Mouse (Mus musculus) lung, postnatal 0 days (tissue): Measurements from ENCODE around the gene Zfp775. TPM values are rescaled to one million over a fixed set of nuclear protein-coding genes. Genes with fewer than 3 reads are reported as not detected.

Source experiments
- ATAC-seq: fragments of 200-750 bp; cut with Nextera tagmentation; 2 replicates; pipeline ENCODE4 v1.8.0; 2017; ENCODE audit warnings: moderate library complexity
- DNase-seq: peaks from one replicate; pipeline ENCODE4 v3.0.0-alpha.2; 2016; ENCODE audit warnings: low spot score
- H3K27ac ChIP-seq: fragments of 300-500 bp; sonication (generic); 2 replicates; pipeline ENCODE4 v1.5.1; 2014; ENCODE audit warnings: antibody characterized with exemption, mild to moderate bottlenecking, low read length, mixed read lengths
- H3K27me3 ChIP-seq: fragments of 300-500 bp; sonication (generic); replicated peaks from 2 replicates; pipeline ENCODE4 v1.6.1; 2014; ENCODE audit warnings: low read length, mixed read lengths; ENCODE audit not compliant: insufficient read depth
- H3K36me3 ChIP-seq: fragments of 300-500 bp; sonication (generic); 2 replicates; pipeline ENCODE4 v1.6.1; 2014; ENCODE audit warnings: low read length, mixed read lengths; ENCODE audit not compliant: insufficient read depth
- H3K4me1 ChIP-seq: fragments of 300-500 bp; sonication (generic); 2 replicates; pipeline ENCODE4 v1.6.1; 2014; ENCODE audit warnings: antibody characterized with exemption, low read depth, low read length, mixed read lengths; ENCODE audit not compliant: insufficient read depth
- H3K4me2 ChIP-seq: fragments of 300-500 bp; sonication (generic); replicated peaks from 2 replicates; pipeline ENCODE4 v1.6.1; 2014; ENCODE audit warnings: low read depth, mild to moderate bottlenecking, low read length, moderate library complexity, mixed read lengths
- H3K4me3 ChIP-seq: fragments of 300-500 bp; sonication (generic); 2 replicates; pipeline ENCODE4 v1.5.1; 2014; ENCODE audit warnings: low read depth, low read length
- H3K9ac ChIP-seq: fragments of 300-500 bp; sonication (generic); replicated peaks from 2 replicates; pipeline ENCODE4 v1.6.1; 2014; ENCODE audit warnings: low read depth, mild to moderate bottlenecking
- H3K9me3 ChIP-seq: fragments of 300-500 bp; sonication (generic); 2 replicates; pipeline ENCODE4 v1.6.1; 2016; ENCODE audit warnings: low read length, mixed read lengths
- CTCF ChIP-seq: IDR thresholded peaks from 2 replicates; pipeline ENCODE4 v1.5.1; 2016; ENCODE audit warnings: antibody characterized with exemption, mild to moderate bottlenecking
- EP300 ChIP-seq: IDR thresholded peaks from 2 replicates; pipeline ENCODE4 v1.6.1; 2016; ENCODE audit warnings: antibody characterized with exemption, mild to moderate bottlenecking, control low read depth
- WGBS: fragments of 180-500 bp; shearing (Covaris S2); extraction: QIAGEN DNeasy Blood & Tissue Kit; methylation state at CpG from one replicate; pipeline ENCODE4 v1.1.7; 2014; 5-methylcytosine and 5-hydroxymethylcytosine counted together
- polyA plus RNA-seq: library from polyadenylated mRNA; unstranded; fragments of >200 nt; fragmentation: Nextera tagmentation; extraction: Ambion mirVana; gene quantifications from 2 replicates; pipeline ENCODE4 v1.2.1, GENCODE M21; 2015

Gene Zfp775
- polyA plus RNA-seq, result 5.3 and 6.2 TPM in 2 replicates

DNA sequence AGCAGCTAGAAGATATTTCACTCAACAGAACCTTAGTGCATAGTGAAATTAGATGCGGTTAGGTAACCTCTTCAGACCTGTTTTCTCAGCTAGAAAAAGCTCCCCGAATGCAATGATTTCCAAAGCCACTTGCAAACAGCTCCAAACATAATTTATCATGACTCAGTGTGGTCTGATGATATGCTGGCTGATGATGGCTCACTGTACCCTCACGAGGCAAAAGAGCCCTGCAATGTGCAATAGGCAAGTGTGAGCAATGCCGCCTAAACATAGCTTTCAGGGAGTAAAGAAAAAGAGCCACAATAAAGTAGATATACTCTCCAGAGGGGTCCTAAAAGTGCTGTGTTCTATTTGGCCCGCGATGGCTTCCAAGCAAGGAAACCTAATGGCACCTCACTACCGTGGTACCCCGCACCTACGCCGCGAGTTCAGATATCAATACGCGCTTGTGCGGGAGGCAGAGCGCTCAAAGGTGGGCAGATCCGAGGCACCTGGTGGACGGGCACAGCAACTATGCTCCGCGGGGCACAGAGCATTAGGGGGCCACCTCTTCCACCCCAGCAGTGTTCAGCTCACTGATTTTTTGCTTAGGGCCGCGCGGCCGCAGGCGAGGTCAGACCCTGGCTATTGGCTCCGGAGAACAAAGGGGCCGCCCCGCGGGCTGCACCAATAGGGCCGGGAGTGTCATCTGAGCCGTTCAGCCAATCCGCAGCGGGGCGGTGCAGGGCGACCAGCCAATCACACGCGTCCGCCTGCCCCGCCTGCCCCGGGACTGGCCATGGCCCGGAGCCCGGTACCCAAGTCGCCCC is at the start of gene Zfp775:
Gene Zfp775 (plus strand): TSS at position 793 of the 809 bp plus-strand sequence.
- 6% methylated on average over 42 of the region's 42 CpGs for WGBS

DNA sequence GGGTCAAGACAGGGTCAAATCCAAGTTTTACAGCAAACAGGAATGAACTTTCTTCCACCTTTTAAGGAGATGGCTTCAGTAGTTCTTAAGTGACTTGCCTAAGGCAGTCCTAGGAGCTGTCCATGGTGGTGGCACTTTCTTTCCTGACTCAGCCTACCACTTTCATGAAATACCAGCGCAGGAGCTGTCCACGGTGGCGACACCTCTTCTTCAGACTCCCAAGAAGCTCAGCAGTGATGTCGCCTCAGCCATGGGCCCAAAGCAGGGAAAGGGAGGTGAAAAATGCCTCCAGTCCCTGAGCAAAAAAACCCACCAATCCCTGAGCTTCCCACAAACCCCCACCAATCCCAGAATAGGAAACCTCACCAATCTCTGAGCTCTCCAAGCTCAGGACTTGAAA is 48.9 kb upstream of the Zfp775 start:
- Histone ChIP-seq H3K27me3 (no peaks in the 10 kb centered on the region), H3K27ac (no peak overlapping the region), H3K9ac (no peak overlapping the region), H3K9me3 (no peaks in the 10 kb centered on the region), H3K4me3 (no peak overlapping the region), H3K4me2 (no peak overlapping the region), H3K36me3 (no peaks in the 10 kb centered on the region), H3K4me1 (peaks cover 4% of the 10 kb centered on the region; the same call in 1 of the 2 replicates)
- TF ChIP-seq CTCF (no peak), EP300 (no peak)
- peak; percentile 25 for DNase-seq
- 49% methylated on average over 4 of the region's 4 CpGs for whole genome bisulfite sequencing
- ATAC-seq, result no peak

More for the DNA sequence above, at the start of gene Zfp775:
- H3K27ac ChIP-seq, result peak within 1 kb of the TSS; percentile 85
- H3K4me1 ChIP-seq, result no peaks in the 10 kb centered on the region
- ATAC-seq (peak; percentile 100), DNase-seq (peak; percentile 97)
- peak within 1 kb of the TSS; percentile 51 for H3K9ac ChIP-seq
- H3K36me3 ChIP-seq, result peaks cover 15% of the 10 kb centered on the region; the same call in 1 of the 2 replicates
- H3K4me3 ChIP-seq, result peak within 1 kb of the TSS; percentile 56
- H3K27me3 ChIP-seq, result no peaks in the 10 kb centered on the region
- H3K4me2 ChIP-seq, result peak within 1 kb of the TSS; percentile 88
- peaks cover 8% of the 10 kb centered on the region for H3K9me3 ChIP-seq
- TF ChIP-seq CTCF, result peak; percentile 19
- no peak for TF ChIP-seq EP300

DNA sequence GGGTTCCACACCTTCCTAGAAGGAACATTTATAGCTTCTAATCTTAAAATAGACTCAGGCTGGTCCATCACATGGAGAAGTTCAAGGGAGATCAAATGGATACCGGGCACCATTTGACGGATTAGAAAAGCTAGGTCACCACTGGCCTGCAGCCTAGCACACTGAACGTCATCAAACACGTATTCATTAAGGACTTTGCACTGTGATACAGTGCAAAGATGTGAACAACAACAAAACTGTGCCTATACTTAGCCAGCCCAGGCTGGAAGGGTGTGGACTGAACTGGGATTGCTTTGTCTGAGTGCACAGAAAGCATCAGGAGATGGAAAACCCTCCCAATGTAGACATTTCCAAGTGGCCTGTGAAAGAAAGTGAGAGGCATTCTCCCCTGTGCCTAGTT is 48.0 kb upstream of the Zfp775 start:
- no peaks in the 10 kb centered on the region for H3K27me3 ChIP-seq
- no peak for DNase-seq
- peaks cover 4% of the 10 kb centered on the region; the same call in 1 of the 2 replicates for H3K4me1 ChIP-seq
- peak overlapping the region; percentile 94 for H3K27ac ChIP-seq
- H3K36me3 ChIP-seq, result no peaks in the 10 kb centered on the region
- 72% methylated on average over 4 of the region's 4 CpGs for WGBS
- H3K9ac ChIP-seq, result no peak overlapping the region
- no peak for ATAC-seq
- no peak for TF ChIP-seq CTCF
- no peak for TF ChIP-seq EP300
- H3K4me2 ChIP-seq, result peak overlapping the region; percentile 61; the same call in 1 of the 2 replicates
- H3K4me3 ChIP-seq, result no peak overlapping the region
- no peaks in the 10 kb centered on the region for H3K9me3 ChIP-seq

DNA sequence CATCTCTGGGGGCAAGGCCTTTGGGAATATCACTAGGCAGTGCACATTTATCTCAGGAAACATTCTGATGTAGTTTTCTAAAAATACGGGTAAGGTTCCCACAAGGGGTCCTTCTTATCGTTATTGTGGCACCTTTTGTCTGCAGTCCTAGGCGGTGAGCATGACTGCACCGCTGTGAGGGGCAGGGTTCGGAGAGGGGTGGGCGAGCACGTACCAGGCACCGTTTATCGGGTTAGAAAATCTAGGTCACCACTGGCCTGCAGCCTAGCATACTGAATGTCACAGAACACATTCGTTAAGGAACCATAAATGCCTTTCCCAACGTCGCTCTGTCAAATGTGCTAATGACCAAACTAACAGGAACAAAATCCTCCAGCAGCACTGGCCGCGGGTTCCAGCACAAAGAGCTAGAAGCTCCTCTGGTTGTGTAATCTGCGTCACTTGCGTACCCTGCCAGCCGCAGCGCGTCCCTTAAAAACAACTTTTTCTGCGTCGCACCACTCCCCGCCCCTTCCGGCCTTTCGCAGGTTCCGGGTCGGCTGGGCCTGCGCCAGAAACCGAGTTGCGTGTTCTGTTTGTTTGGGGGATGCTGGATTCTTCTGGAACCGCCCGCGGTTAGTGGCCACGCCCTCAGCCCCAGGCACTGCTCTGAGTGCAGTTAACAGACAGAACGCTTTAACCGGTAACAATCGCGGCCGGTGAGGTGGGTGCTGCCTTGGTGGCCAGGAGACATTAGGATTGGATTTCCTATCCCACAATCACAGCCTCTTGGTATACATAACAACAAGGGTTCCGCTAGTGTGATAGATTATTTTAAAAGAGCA is 47.4 kb upstream of the Zfp775 start, which contains the start of gene Lrrc61:
Gene Lrrc61 (plus strand): TSS at position 517 of the 824 bp plus-strand sequence.
- Histone ChIP-seq H3K4me3 (peak within 1 kb of the TSS; percentile 34), H3K4me1 (peaks cover 4% of the 10 kb centered on the region; the same call in 1 of the 2 replicates), H3K9ac (peak within 1 kb of the TSS; percentile 27; the same call in 1 of the 2 replicates), H3K36me3 (no peaks in the 10 kb centered on the region), H3K4me2 (peak within 1 kb of the TSS; percentile 61), H3K9me3 (no peaks in the 10 kb centered on the region), H3K27ac (peak within 1 kb of the TSS; percentile 94), H3K27me3 (no peaks in the 10 kb centered on the region)
- peak; percentile 97 for ATAC-seq
- 1% methylated on average over 39 of the region's 39 CpGs for WGBS
- peak; percentile 99 for DNase-seq
- TF ChIP-seq CTCF, result no peak
- TF ChIP-seq EP300, result peak; percentile 90

DNA sequence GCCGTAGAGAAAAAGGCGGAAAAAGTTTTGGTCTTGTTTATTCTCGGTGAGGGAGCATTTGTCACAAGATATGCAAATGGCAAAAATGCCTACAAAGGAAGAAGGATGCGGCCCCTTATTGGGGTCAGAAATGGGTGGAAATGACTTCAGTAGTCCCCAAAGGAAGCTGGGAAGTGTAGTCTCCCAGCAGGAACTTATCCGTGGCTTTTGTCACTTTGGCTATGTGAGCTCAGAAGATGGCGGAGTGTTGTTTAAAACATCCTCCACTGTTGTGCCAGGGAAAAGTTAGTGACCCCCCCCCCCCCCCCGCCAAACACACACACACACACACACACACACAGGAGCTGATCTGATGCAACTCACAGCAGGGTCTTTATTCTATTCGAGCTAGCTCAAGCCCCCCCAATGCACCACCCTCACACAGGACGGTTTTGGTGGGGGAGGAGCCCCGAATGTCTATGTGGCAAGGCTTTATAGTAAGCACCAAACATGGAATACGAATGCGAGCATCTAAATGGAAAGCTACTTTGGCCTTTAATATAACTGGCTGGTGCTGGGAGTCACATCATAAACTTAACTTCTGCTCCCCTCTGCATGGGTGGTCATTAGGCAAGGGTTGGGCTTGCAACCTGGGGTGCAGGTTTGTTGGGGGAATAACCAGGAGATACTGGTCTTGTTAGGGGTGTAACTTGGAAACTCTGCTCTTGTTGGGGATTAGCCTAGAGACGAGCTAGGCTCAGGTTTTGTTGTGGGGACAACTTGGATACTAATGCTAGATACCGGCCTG is 46.6 kb upstream of the Zfp775 start:
- ATAC-seq, result peak; percentile 85
- Histone ChIP-seq H3K9ac (peak overlapping the region; percentile 19; the same call in 1 of the 2 replicates), H3K4me1 (peaks cover 4% of the 10 kb centered on the region; the same call in 1 of the 2 replicates), H3K27ac (peak overlapping the region; percentile 94), H3K27me3 (no peaks in the 10 kb centered on the region), H3K4me3 (peak overlapping the region; percentile 34), H3K9me3 (no peaks in the 10 kb centered on the region), H3K36me3 (no peaks in the 10 kb centered on the region), H3K4me2 (peak overlapping the region; percentile 61)
- DNase-seq, result peak; percentile 95
- TF ChIP-seq CTCF (no peak), EP300 (no peak)
- 25% methylated on average over 14 of the region's 14 CpGs for WGBS
